8 mouse cellular contexts compared by ENCODE assay signal in the genomic region with DNA sequence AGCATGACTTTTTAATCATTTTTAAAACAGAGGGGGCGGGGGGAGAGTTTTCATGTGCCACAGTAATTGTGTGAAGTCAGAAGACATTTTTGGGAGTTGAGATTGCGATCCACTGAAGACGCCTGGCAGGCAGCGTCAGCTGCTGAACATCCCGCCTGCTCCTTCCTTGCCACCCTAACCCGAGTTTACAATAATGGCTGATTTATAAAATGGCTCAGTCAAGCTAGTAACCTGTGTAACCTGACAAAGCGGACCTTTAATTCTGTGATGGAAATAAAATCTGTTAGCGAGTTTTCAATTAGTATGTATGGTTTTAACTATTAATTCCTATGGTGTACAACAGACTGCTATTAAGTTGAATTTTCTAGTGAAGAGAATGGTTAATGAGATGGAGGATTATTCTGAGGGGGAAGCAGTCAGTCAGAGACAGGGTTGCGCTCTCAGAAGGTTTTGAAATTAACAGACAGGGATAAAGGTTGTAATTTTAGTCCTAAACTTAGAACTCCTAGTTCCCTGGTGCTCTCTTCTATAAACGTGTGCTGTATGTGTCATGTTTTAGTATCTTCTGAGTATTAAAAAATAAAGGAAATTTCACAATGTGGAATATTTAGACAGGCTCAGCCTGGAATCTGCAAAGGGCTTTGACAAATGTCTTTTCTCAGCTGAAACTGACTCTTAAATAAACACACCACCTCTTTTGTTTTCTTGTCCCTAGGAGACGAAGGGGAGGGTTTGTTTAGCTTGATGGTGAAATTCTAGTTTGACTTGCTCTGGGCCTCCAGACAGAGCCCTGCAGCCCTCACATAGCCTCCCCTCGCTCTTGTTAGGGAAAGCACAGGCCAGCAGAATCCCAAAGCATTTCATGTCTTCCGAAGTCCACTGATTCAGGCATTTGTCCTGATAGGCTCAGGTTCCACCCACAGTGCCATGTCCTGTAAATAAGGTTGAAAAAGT. TPM values are rescaled to one million over a fixed set of nuclear protein-coding genes. Genes with fewer than 3 reads are reported as not detected.
A peak's percentile ranks its signal among the peaks of the same experiment; 100 is the strongest.
DNase-seq lines count a peak whose midpoint lies in the region; ATAC-seq and TF ChIP-seq lines count a peak whose summit lies in the region.

No protein-coding gene starts in this region.

- no peak overlapping the region for H3K4me3 ChIP-seq in kidney, embryonic 15.5 days (replicated peaks)
- H3K4me3 ChIP-seq in embryonic fibroblast, embryonic 13.5 days (ENCODE audit: insufficient read depth, low read length) = no peak overlapping the region
- no peak overlapping the region for H3K4me3 ChIP-seq in liver, embryonic 14.5 days (ENCODE audit: insufficient read depth in 1 of 2, low read depth in 2 of 2, low read length in 2 of 2)
- H3K4me3 ChIP-seq in small intestine, adult 2 months (ENCODE audit: low read depth, low read length) = no peak overlapping the region

- no peaks in the 10 kb centered on the region for H3K9me3 ChIP-seq in kidney, embryonic 15.5 days (replicated peaks)
- H3K9me3 ChIP-seq in liver, embryonic 14.5 days (ENCODE audit: control insufficient read depth, low read length) = no peaks in the 10 kb centered on the region

- no peak for TF ChIP-seq CTCF in embryonic fibroblast, embryonic 13.5 days (IDR thresholded peaks at IDR 0.05; ENCODE audit: borderline replicate concordance, insufficient read depth, low read length)
- no peak for TF ChIP-seq CTCF in liver, embryonic 14.5 days (IDR thresholded peaks at IDR 0.05; ENCODE audit: low read depth)
- TF ChIP-seq CTCF in small intestine, adult 2 months (IDR thresholded peaks at IDR 0.05; ENCODE audit: extremely low read depth, insufficient read length, insufficient replicate concordance, low read depth, low read length) = no peak

- peak; percentile 44 for ATAC-seq in kidney, embryonic 15.5 days (replicated peaks; ENCODE audit: low FRiP score)
- peak; percentile 52; the same call in 1 of the 2 replicates for ATAC-seq in liver, embryonic 14.5 days (ENCODE audit: insufficient read depth)
- no peak for ATAC-seq in CD4-positive, CD25-positive, alpha-beta regulatory T cell, adult 4 months
- ATAC-seq in inflammation-experienced regulatory T-cells, adult 6 months = no peak

- H3K4me1 ChIP-seq in kidney, embryonic 15.5 days = peaks cover 69% of the 10 kb centered on the region
- H3K4me1 ChIP-seq in embryonic fibroblast, embryonic 13.5 days (ENCODE audit: control insufficient read depth, insufficient read depth, low read length) = no peaks in the 10 kb centered on the region; the same call in 1 of the 2 replicates
- peaks cover 0 to 11% of the 10 kb centered on the region in 2 experiments; a peak in 1 of 4 replicates for H3K4me1 ChIP-seq in liver, embryonic 14.5 days (replicated peaks; ENCODE audit: control insufficient read depth in 2 of 2, insufficient read depth in 2 of 2, low read length in 1 of 2)
- 0 out of 2 replicates have a peak, but pooled peaks cover 5% of the 10 kb centered on the region for H3K4me1 ChIP-seq in small intestine, adult 2 months (ENCODE audit: control insufficient read depth, insufficient read depth, insufficient read length, low read length)

- H3K9ac ChIP-seq in kidney, embryonic 15.5 days = no peak overlapping the region
- no peak overlapping the region for H3K9ac ChIP-seq in liver, embryonic 14.5 days (replicated peaks)

- peak overlapping the region; percentile 10 for H3K4me2 ChIP-seq in kidney, embryonic 15.5 days
- no peak overlapping the region for H3K4me2 ChIP-seq in liver, embryonic 14.5 days (ENCODE audit: low read depth)

- no peak for TF ChIP-seq EP300 in liver, embryonic 14.5 days (IDR thresholded peaks at IDR 0.05; ENCODE audit: low read depth)

- DNase-seq in kidney, adult 8-10 months = no peak
- DNase-seq in liver, embryonic 14.5 days (ENCODE audit: low read depth in 3 of 3, low spot score in 3 of 3) = peak in 1 of 3 experiments; percentile 17
- no peak for DNase-seq in MN1 (ENCODE audit: low spot score)

- no peak for TF ChIP-seq POLR2A in embryonic fibroblast, embryonic 13.5 days (IDR thresholded peaks at IDR 0.05; ENCODE audit: low read depth, low read length)
- no peak for TF ChIP-seq POLR2A in small intestine, adult 2 months (IDR thresholded peaks at IDR 0.05; ENCODE audit: low read depth, low read length)

- 35% methylated on average over 13 of the region's 13 CpGs for WGBS in kidney, embryonic 15.5 days
- 68% methylated on average over 13 of the region's 13 CpGs for WGBS in liver, embryonic 14.5 days (ENCODE audit: insufficient replicate concordance)
- WGBS in small intestine, adult 2 months = 81% methylated on average over 13 of the region's 13 CpGs

- no peaks in the 10 kb centered on the region for H3K27me3 ChIP-seq in kidney, embryonic 15.5 days
- H3K27me3 ChIP-seq in liver, embryonic 14.5 days (ENCODE audit: control insufficient read depth, insufficient read depth, low read length) = no peaks in the 10 kb centered on the region
- H3K27me3 ChIP-seq in small intestine, adult 2 months (ENCODE audit: control insufficient read depth, insufficient read depth, low read length) = no peaks in the 10 kb centered on the region

- peaks cover 43% of the 10 kb centered on the region for H3K36me3 ChIP-seq in kidney, embryonic 15.5 days
- no peaks in the 10 kb centered on the region for H3K36me3 ChIP-seq in liver, embryonic 14.5 days (replicated peaks; ENCODE audit: control insufficient read depth, insufficient read depth, low read depth)
- peaks cover 34% of the 10 kb centered on the region for H3K36me3 ChIP-seq in small intestine, adult 2 months (ENCODE audit: control insufficient read depth, insufficient read depth, low read length)

- H3K27ac ChIP-seq in kidney, embryonic 15.5 days = peak overlapping the region; percentile 91
- H3K27ac ChIP-seq in embryonic fibroblast, embryonic 13.5 days (ENCODE audit: insufficient read depth, low read length) = peak overlapping the region; percentile 34; the same call in 1 of the 2 replicates
- H3K27ac ChIP-seq in liver, embryonic 14.5 days = no peak overlapping the region
- peak overlapping the region; percentile 68 for H3K27ac ChIP-seq in small intestine, adult 2 months (ENCODE audit: insufficient read depth, low read depth, low read length)

RNA-seq across cellular contexts. Expression of gene Trp53bp2, which starts 51.6 kb away (rescaled TPM):
- 27.2 and 27.8 TPM in 2 replicates for polyA plus RNA-seq in kidney, embryonic 15.5 days (2015; fragmentation: Nextera tagmentation; extraction: Ambion mirVana)
- polyA plus RNA-seq in embryonic fibroblast, embryonic 13.5 days (2011; ENCODE audit: insufficient read length, low read depth, missing spikeins) = 16.7 and 17.4 TPM in 2 replicates
- 2.3 and 2.5 TPM in 2 replicates for polyA plus RNA-seq in liver, embryonic 14.5 days (2012; rRNA removed)
- polyA plus RNA-seq in liver, embryonic 14.5 days (2014; fragmentation: Nextera tagmentation; extraction: Ambion mirVana) = 2.7 and 3.1 TPM in 2 replicates
- 12.4 and 22.4 TPM in 2 replicates for polyA plus RNA-seq in small intestine, adult 2 months (2012; rRNA removed)
- 1 to 10 TPM; 8.5 to 8.9 TPM for polyA plus RNA-seq in CD4-positive, CD25-positive, alpha-beta regulatory T cell, adult 4 months (2017; shearing (Covaris generic))
- 1 to 10 TPM; 6.5 to 7.5 (median 6.6) TPM for polyA plus RNA-seq in inflammation-experienced regulatory T-cells, adult 6 months (2017; shearing (Covaris generic))

RNA-seq across cellular contexts. Expression of gene Capn2, which starts 56.8 kb away (rescaled TPM):
- 119 and 126 TPM in 2 replicates for polyA plus RNA-seq in kidney, embryonic 15.5 days (2015; fragmentation: Nextera tagmentation; extraction: Ambion mirVana)
- polyA plus RNA-seq in embryonic fibroblast, embryonic 13.5 days (2011; ENCODE audit: insufficient read length, low read depth, missing spikeins) = 244 and 338 TPM in 2 replicates
- 6.5 and 9.8 TPM in 2 replicates for polyA plus RNA-seq in liver, embryonic 14.5 days (2012; rRNA removed)
- polyA plus RNA-seq in liver, embryonic 14.5 days (2014; fragmentation: Nextera tagmentation; extraction: Ambion mirVana) = 13.6 and 16.4 TPM in 2 replicates
- polyA plus RNA-seq in small intestine, adult 2 months (2012; rRNA removed) = 6.6 and 6.7 TPM in 2 replicates
- polyA plus RNA-seq in CD4-positive, CD25-positive, alpha-beta regulatory T cell, adult 4 months (2017; shearing (Covaris generic)) = 10 to 100 TPM; 38.3 to 52.4 TPM
- 10 to 100 TPM; 24.1 to 68.6 (median 38.1) TPM for polyA plus RNA-seq in inflammation-experienced regulatory T-cells, adult 6 months (2017; shearing (Covaris generic))

Comparison
In these comparisons a context has a peak if more than half of its experiments do, and no peak if none do; other contexts are left out.
1. ATAC-seq: peak in kidney, embryonic 15.5 days (single experiment) and liver, embryonic 14.5 days (single experiment); none in CD4-positive, CD25-positive, alpha-beta regulatory T cell, adult 4 months (single experiment) and inflammation-experienced regulatory T-cells, adult 6 months (single experiment).